Mouse (Mus musculus) megakaryocyte, embryonic 14.5 days (primary cell): ENCODE data around the gene Farp1. TPM values are rescaled to one million over a fixed set of nuclear protein-coding genes. Genes with fewer than 3 reads are reported as not detected.

Experiments
- H3K27me3 ChIP-seq: replicated peaks from 2 replicates; pipeline ENCODE3; 2012; ENCODE audit warnings: inconsistent platforms
- H3K36me3 ChIP-seq: replicated peaks from 2 replicates; pipeline ENCODE3; 2012; ENCODE audit warnings: low read length, inconsistent platforms, mixed read lengths
- H3K4me1 ChIP-seq: 2 replicates; pipeline ENCODE4 v1.6.1; 2012; ENCODE audit warnings: inconsistent platforms
- H3K4me3 ChIP-seq: replicated peaks from 2 replicates; pipeline ENCODE3; 2012; ENCODE audit warnings: moderate library complexity, mild to moderate bottlenecking, inconsistent platforms
- H3K9me3 ChIP-seq: 2 replicates; pipeline ENCODE4 v1.6.1; 2012; ENCODE audit warnings: inconsistent platforms
- FLI1 ChIP-seq: IDR thresholded peaks from 2 replicates; pipeline ENCODE4 v1.6.1; 2012; ENCODE audit warnings: low read length, inconsistent platforms, mixed read lengths
- GATA1 ChIP-seq: IDR thresholded peaks from 3 replicates; pipeline ENCODE4 v1.6.1; 2012; ENCODE audit warnings: mixed read lengths, low read length, inconsistent platforms, borderline replicate concordance
- polyA plus RNA-seq: library from polyadenylated mRNA; stranded (reverse); fragments of >175 nt; gene quantifications from 2 replicates; pipeline ENCODE4 v1.2.3, GENCODE M21; 2012; ENCODE audit warnings: low replicate concordance; ENCODE audit not compliant: insufficient read depth

Gene Farp1
- polyA plus RNA-seq, 1 experiment: not detected

- Histone ChIP-seq H3K27me3 (peaks cover 3% of the 10 kb centered on the region), H3K4me1 (no peaks in the 10 kb centered on the region), H3K9me3 (no peaks in the 10 kb centered on the region; the same call in 1 of the 2 replicates), H3K4me3 (no peak overlapping the region), H3K36me3 (no peaks in the 10 kb centered on the region)
- TF ChIP-seq FLI1: no peak
- no peak for TF ChIP-seq GATA1
These were observed 137.4 kb downstream of the Farp1 start for GRCm38 (mm10) chr14:121172065-121173036.

GRCm38 (mm10) chr14:121175385-121175784 is 140.4 kb downstream of the Farp1 start:
- TF ChIP-seq GATA1 (no peak), FLI1 (no peak)
- H3K9me3 ChIP-seq: peaks cover 11% of the 10 kb centered on the region; the same call in 1 of the 2 replicates
- no peaks in the 10 kb centered on the region for H3K36me3 ChIP-seq
- peaks cover 3% of the 10 kb centered on the region for H3K27me3 ChIP-seq
- no peaks in the 10 kb centered on the region for H3K4me1 ChIP-seq
- no peak overlapping the region for H3K4me3 ChIP-seq

GRCm38 (mm10) chr14:121175861-121176260 is 140.9 kb downstream of the Farp1 start:
- no peak for TF ChIP-seq FLI1
- no peak for TF ChIP-seq GATA1
- H3K4me1 ChIP-seq: no peaks in the 10 kb centered on the region
- H3K9me3 ChIP-seq: peaks cover 11% of the 10 kb centered on the region; the same call in 1 of the 2 replicates
- H3K4me3 ChIP-seq: no peak overlapping the region
- peaks cover 3% of the 10 kb centered on the region for H3K27me3 ChIP-seq
- H3K36me3 ChIP-seq: no peaks in the 10 kb centered on the region

GRCm38 (mm10) chr14:121177907-121178306 is 142.9 kb downstream of the Farp1 start:
- Histone ChIP-seq H3K36me3 (no peaks in the 10 kb centered on the region), H3K4me1 (no peaks in the 10 kb centered on the region), H3K27me3 (peaks cover 3% of the 10 kb centered on the region), H3K4me3 (no peak overlapping the region), H3K9me3 (peaks cover 11% of the 10 kb centered on the region; the same call in 1 of the 2 replicates)
- TF ChIP-seq GATA1: no peak
- TF ChIP-seq FLI1: no peak

GRCm38 (mm10) chr14:121180611-121181010 is 145.6 kb downstream of the Farp1 start:
- Histone ChIP-seq H3K4me1 (no peaks in the 10 kb centered on the region), H3K9me3 (peaks cover 11% of the 10 kb centered on the region; the same call in 1 of the 2 replicates), H3K4me3 (no peak overlapping the region), H3K27me3 (peaks cover 3% of the 10 kb centered on the region), H3K36me3 (no peaks in the 10 kb centered on the region)
- no peak for TF ChIP-seq FLI1
- no peak for TF ChIP-seq GATA1

- Histone ChIP-seq H3K27me3 (no peaks in the 10 kb centered on the region), H3K4me1 (no peaks in the 10 kb centered on the region), H3K9me3 (peaks cover 11% of the 10 kb centered on the region; the same call in 1 of the 2 replicates), H3K36me3 (no peaks in the 10 kb centered on the region), H3K4me3 (no peak overlapping the region)
- no peak for TF ChIP-seq FLI1
- TF ChIP-seq GATA1: no peak
These were observed 146.8 kb downstream of the Farp1 start for GRCm38 (mm10) chr14:121181798-121182197.

- no peaks in the 10 kb centered on the region for H3K36me3 ChIP-seq
- TF ChIP-seq FLI1: no peak
- TF ChIP-seq GATA1: no peak
- no peaks in the 10 kb centered on the region for H3K4me1 ChIP-seq
- H3K4me3 ChIP-seq: no peak overlapping the region
- H3K9me3 ChIP-seq: peaks cover 7% of the 10 kb centered on the region; the same call in 1 of the 2 replicates
- peaks cover 1% of the 10 kb centered on the region for H3K27me3 ChIP-seq
These were observed 148.0 kb downstream of the Farp1 start for GRCm38 (mm10) chr14:121182967-121183366.

- no peaks in the 10 kb centered on the region for H3K36me3 ChIP-seq
- peaks cover 1% of the 10 kb centered on the region for H3K27me3 ChIP-seq
- TF ChIP-seq GATA1: no peak
- no peaks in the 10 kb centered on the region for H3K4me1 ChIP-seq
- H3K9me3 ChIP-seq: peaks cover 2% of the 10 kb centered on the region; the same call in 1 of the 2 replicates
- no peak overlapping the region for H3K4me3 ChIP-seq
These were observed 148.6 kb downstream of the Farp1 start for GRCm38 (mm10) chr14:121183414-121184130.

- H3K27me3 ChIP-seq: peaks cover 1% of the 10 kb centered on the region
- no peak overlapping the region for H3K4me3 ChIP-seq
- no peaks in the 10 kb centered on the region for H3K36me3 ChIP-seq
- no peaks in the 10 kb centered on the region for H3K4me1 ChIP-seq
- H3K9me3 ChIP-seq: no peaks in the 10 kb centered on the region
- TF ChIP-seq FLI1 (no peak), GATA1 (no peak)
These were observed 149.4 kb downstream of the Farp1 start for GRCm38 (mm10) chr14:121184351-121184750.
